Mouse (Mus musculus) stomach, embryonic 16.5 days (tissue): ENCODE measurements around the gene Smad6. TPM values are rescaled to one million over a fixed set of nuclear protein-coding genes. Genes with fewer than 3 reads are reported as not detected.

Experiments
- ATAC-seq: fragments of 200-750 bp; cut with Nextera tagmentation; 2 replicates; pipeline ENCODE4 v1.8.0; 2017; ENCODE audit warnings: moderate number of reproducible peaks, moderate TSS enrichment; ENCODE audit not compliant: insufficient read depth, low FRiP score
- H3K27ac ChIP-seq: fragments of 300-500 bp; sonication (generic); 2 replicates; pipeline ENCODE4 v1.5.1; 2014; ENCODE audit warnings: low read length
- H3K27me3 ChIP-seq: fragments of 300-500 bp; sonication (generic); 2 replicates; pipeline ENCODE4 v1.6.1; 2014; ENCODE audit warnings: low read length, control low read depth, mixed read lengths; ENCODE audit not compliant: control insufficient read depth, insufficient read depth
- H3K36me3 ChIP-seq: fragments of 300-500 bp; sonication (generic); 2 replicates; pipeline ENCODE4 v1.6.1; 2014; ENCODE audit warnings: low read length; ENCODE audit not compliant: control insufficient read depth, insufficient read depth
- H3K4me1 ChIP-seq: fragments of 300-500 bp; sonication (generic); 2 replicates; pipeline ENCODE4 v1.6.1; 2014; ENCODE audit warnings: low read length, control low read depth, mixed read lengths; ENCODE audit not compliant: control insufficient read depth, insufficient read depth
- H3K4me2 ChIP-seq: fragments of 300-500 bp; sonication (generic); 2 replicates; pipeline ENCODE4 v1.6.1; 2014; ENCODE audit warnings: low read depth, low read length, mixed read lengths
- H3K4me3 ChIP-seq: fragments of 300-500 bp; sonication (generic); replicated peaks from 2 replicates; pipeline ENCODE4 v1.5.1; 2014; ENCODE audit warnings: mild to moderate bottlenecking, low read length
- H3K9ac ChIP-seq: fragments of 300-500 bp; sonication (generic); 2 replicates; pipeline ENCODE4 v1.6.1; 2014; ENCODE audit warnings: low read length
- H3K9me3 ChIP-seq: fragments of 300-500 bp; sonication (generic); replicated peaks from 2 replicates; pipeline ENCODE4 v1.6.1; 2016; ENCODE audit warnings: low read length, control low read depth; ENCODE audit not compliant: control insufficient read depth
- WGBS: fragments of 180-500 bp; shearing (Covaris S2); extraction: QIAGEN DNeasy Blood & Tissue Kit; methylation state at CpG from one replicate; pipeline ENCODE4 v1.1.7; 2014; 5-methylcytosine and 5-hydroxymethylcytosine counted together
- polyA plus RNA-seq: library from polyadenylated mRNA; unstranded; fragments of >200 nt; fragmentation: Nextera tagmentation; extraction: Ambion mirVana; gene quantifications from 2 replicates; pipeline ENCODE4 v1.2.1, GENCODE M21; 2015

The Smad6 gene
- polyA plus RNA-seq, 1 experiment from 2014 or later = 3.3 TPM

DNA sequence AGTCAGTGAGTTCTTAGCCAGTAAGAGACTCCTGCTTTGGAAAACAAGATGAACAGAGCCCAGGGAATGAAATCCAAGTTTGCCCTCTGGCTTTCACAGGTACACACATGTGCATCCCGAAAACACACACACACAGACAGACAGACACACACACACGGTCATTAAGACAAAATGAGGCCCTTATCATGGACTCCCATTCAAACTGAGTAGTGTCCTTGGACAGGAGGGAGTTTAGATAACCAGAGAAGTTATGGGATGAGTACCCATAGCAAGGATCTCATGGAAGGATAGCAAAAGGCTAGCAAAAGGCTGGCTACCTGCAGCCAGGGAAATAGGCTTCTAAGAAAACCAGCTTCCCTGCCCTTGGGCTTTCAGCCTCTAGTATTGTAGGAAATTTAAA lies 29.4 kb upstream of the Smad6 start:
- 93% methylated on average over 2 of the region's 2 CpGs for WGBS
- no peak for ATAC-seq
- no peak overlapping the region for H3K4me3 ChIP-seq

DNA sequence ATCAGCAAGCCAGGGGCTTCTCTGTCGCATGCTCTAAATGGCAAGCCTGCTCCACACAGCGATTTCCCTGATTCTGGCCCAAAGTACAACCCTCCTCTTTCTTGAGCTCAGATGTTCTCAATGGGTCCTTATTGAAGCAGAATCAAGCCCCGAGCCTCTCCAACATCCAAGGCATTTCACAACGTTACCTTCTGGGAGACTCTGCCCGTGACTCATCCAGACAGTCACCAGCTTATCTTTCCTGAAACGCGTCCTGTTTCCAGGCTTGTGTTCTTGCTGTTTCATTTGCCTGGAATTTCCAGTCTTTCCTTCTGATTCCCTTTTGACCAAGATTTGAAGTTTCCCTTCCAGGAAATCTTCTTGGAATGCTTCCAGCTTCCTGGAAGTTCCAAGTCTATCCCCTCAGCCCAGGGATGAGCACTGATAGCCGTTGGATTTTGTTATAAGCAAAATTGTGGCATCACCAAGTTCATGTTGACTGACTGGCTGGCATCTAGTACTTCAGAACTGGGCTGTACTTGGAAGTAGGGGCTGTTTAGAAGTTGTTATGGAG lies 28.7 kb upstream of the Smad6 start:
- ATAC-seq = no peak
- Histone ChIP-seq H3K4me3 (peak overlapping the region; percentile 47), H3K9me3 (no peaks in the 10 kb centered on the region), H3K27ac (peak overlapping the region; percentile 63; the same call in 1 of the 2 replicates), H3K27me3 (no peaks in the 10 kb centered on the region), H3K4me2 (peak overlapping the region; percentile 62), H3K36me3 (no peaks in the 10 kb centered on the region), H3K9ac (peak overlapping the region; percentile 65; the same call in 1 of the 2 replicates), H3K4me1 (peaks cover 13% of the 10 kb centered on the region)
- WGBS = 29% methylated on average over 8 of the region's 8 CpGs

More for the DNA sequence above, 29.4 kb upstream of the Smad6 start:
- H3K9me3 ChIP-seq = no peaks in the 10 kb centered on the region
- H3K4me1 ChIP-seq = peaks cover 12% of the 10 kb centered on the region
- no peaks in the 10 kb centered on the region for H3K36me3 ChIP-seq
- H3K9ac ChIP-seq = no peak overlapping the region
- H3K27me3 ChIP-seq = no peaks in the 10 kb centered on the region
- no peak overlapping the region for H3K4me2 ChIP-seq
- no peak overlapping the region for H3K27ac ChIP-seq

GRCm38 (mm10) chr9:64049471-64050380 lies 27.9 kb upstream of the Smad6 start:
- Histone ChIP-seq H3K4me2 (peak overlapping the region; percentile 62), H3K36me3 (no peaks in the 10 kb centered on the region), H3K4me1 (peaks cover 22% of the 10 kb centered on the region), H3K4me3 (peak overlapping the region; percentile 47), H3K27me3 (no peaks in the 10 kb centered on the region), H3K9ac (peak overlapping the region; percentile 65), H3K27ac (peak overlapping the region; percentile 63), H3K9me3 (no peaks in the 10 kb centered on the region)
- peak; percentile 83 for ATAC-seq
- 13% methylated on average over 32 of the region's 32 CpGs for WGBS

- H3K27me3 ChIP-seq = no peaks in the 10 kb centered on the region
These were observed 23.4 kb upstream of the Smad6 start for GRCm38 (mm10) chr9:64045117-64045890.

DNA sequence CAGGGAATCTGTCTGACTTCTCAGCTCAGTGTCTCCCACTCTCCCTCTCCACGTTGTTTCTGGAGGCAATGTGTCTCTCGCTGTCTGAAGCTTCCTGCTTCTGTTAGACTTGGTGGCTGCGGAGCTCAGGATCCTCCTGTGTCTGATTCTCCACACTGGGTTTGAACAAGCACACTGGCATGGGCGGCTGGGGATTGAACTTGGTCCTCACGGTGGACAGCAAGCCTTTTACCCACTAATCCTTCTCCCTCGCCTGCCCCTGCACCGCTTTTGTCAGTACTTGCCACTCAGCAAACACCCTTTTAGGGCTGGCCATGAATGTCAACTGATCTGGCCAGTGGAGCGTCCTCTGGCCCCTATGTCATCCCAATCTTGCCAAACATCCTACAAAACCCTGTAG lies 22.5 kb upstream of the Smad6 start:
- ATAC-seq = no peak
- 70% methylated on average over 8 of the region's 8 CpGs for WGBS
- Histone ChIP-seq H3K36me3 (no peaks in the 10 kb centered on the region), H3K9me3 (no peaks in the 10 kb centered on the region), H3K27ac (peak overlapping the region; percentile 61), H3K9ac (no peak overlapping the region), H3K4me2 (no peak overlapping the region), H3K4me1 (peaks cover 19% of the 10 kb centered on the region), H3K4me3 (no peak overlapping the region), H3K27me3 (no peaks in the 10 kb centered on the region)

More at GRCm38 (mm10) chr9:64045117-64045890, 23.4 kb upstream of the Smad6 start:
- peak overlapping the region; percentile 61 for H3K27ac ChIP-seq
- H3K4me2 ChIP-seq = no peak overlapping the region
- peak overlapping the region; percentile 34; the same call in 1 of the 2 replicates for H3K9ac ChIP-seq
- H3K36me3 ChIP-seq = no peaks in the 10 kb centered on the region
- H3K9me3 ChIP-seq = no peaks in the 10 kb centered on the region
- H3K4me3 ChIP-seq = no peak overlapping the region
- ATAC-seq = peak; percentile 88
- H3K4me1 ChIP-seq = peaks cover 26% of the 10 kb centered on the region
- WGBS = 12% methylated on average over 14 of the region's 14 CpGs

- H3K27me3 ChIP-seq = no peaks in the 10 kb centered on the region
- H3K4me3 ChIP-seq = no peak overlapping the region
- H3K4me1 ChIP-seq = peaks cover 19% of the 10 kb centered on the region
- WGBS = 81% methylated on average over 4 of the region's 4 CpGs
- H3K9me3 ChIP-seq = no peaks in the 10 kb centered on the region
- no peak for ATAC-seq
- no peak overlapping the region for H3K4me2 ChIP-seq
- H3K9ac ChIP-seq = no peak overlapping the region
- H3K27ac ChIP-seq = no peak overlapping the region
- no peaks in the 10 kb centered on the region for H3K36me3 ChIP-seq
These were observed 21.1 kb upstream of the Smad6 start for GRCm38 (mm10) chr9:64042911-64043310.

GRCm38 (mm10) chr9:64042216-64042615 lies 20.4 kb upstream of the Smad6 start:
- H3K9me3 ChIP-seq = no peaks in the 10 kb centered on the region
- no peaks in the 10 kb centered on the region for H3K27me3 ChIP-seq
- no peak overlapping the region for H3K27ac ChIP-seq
- H3K4me2 ChIP-seq = no peak overlapping the region
- no peak for ATAC-seq
- H3K9ac ChIP-seq = no peak overlapping the region
- H3K4me1 ChIP-seq = peaks cover 19% of the 10 kb centered on the region
- H3K4me3 ChIP-seq = no peak overlapping the region
- H3K36me3 ChIP-seq = no peaks in the 10 kb centered on the region
- WGBS = 85% methylated on average over 8 of the region's 8 CpGs

GRCm38 (mm10) chr9:64029908-64030631 lies 8.2 kb upstream of the Smad6 start:
- H3K4me2 ChIP-seq = no peak overlapping the region
- H3K27me3 ChIP-seq = no peaks in the 10 kb centered on the region
- 64% methylated on average over 6 of the region's 6 CpGs for WGBS
- H3K36me3 ChIP-seq = no peaks in the 10 kb centered on the region
- no peak overlapping the region for H3K4me3 ChIP-seq
- no peak for ATAC-seq
- H3K4me1 ChIP-seq = peaks cover 4% of the 10 kb centered on the region
- H3K9ac ChIP-seq = no peak overlapping the region
- H3K27ac ChIP-seq = no peak overlapping the region
- H3K9me3 ChIP-seq = no peaks in the 10 kb centered on the region
